Mouse (Mus musculus) liver, adult 2 months (tissue): ENCODE measurements around the gene Fam107b.

ENCODE experiments used
- CTCF ChIP-seq: fragments of 200-500 bp; IDR thresholded peaks from 2 replicates; pipeline ENCODE4 v1.5.1; 2011; ENCODE audit warnings: low read depth, low read length, control low read depth
- POLR2A ChIP-seq: fragments of 200-500 bp; IDR thresholded peaks from 2 replicates; pipeline ENCODE4 v1.6.1; 2011; ENCODE audit warnings: low read length, control low read depth; ENCODE audit not compliant: insufficient read depth; ENCODE audit errors: extremely low read depth

GRCm38 (mm10) chr2:3623207-3623980, 53.1 kb downstream of the Fam107b start:
- TF ChIP-seq CTCF: no peak
- no peak for TF ChIP-seq POLR2A
